ENCODE assay signal across 10 mouse cellular contexts in the genomic region with DNA sequence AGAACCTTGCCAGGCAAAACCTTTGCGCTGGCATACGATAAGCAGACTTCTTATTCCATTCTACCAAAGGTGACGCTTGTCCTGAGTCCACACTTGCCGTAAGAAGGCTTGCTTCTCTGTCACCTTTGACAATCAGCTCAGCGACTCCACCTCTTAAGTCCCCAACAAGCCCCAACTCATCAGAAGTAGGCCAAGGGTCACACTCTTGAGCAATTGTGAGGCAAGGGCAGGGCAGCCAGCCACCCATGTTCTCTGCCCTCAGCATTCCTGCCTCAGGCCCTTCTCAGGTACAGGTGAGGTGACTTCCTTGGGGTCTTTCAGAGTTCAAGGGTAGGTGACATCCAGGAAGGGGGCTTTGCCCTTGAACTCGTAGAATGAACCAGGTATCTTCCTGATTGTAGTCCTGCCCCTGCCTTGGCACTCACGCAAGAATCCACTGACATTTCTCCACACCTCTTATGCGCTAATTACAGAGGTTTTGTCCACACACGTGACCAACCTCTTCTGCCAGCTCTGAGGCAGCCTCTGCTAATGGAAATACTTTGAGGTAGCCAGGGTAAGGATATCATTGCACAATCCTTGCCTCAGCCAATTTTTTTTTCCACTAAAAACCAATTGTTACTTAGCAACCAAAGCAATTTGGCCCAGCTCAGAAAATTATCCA. TPM values are rescaled to one million over a fixed set of nuclear protein-coding genes. Genes with fewer than 3 reads are reported as not detected.
DNase-seq lines count a peak whose midpoint lies in the region; ATAC-seq lines count a peak whose summit lies in the region.
"Had no signal": no experiment of that assay in that cellular context is flagged by ENCODE, and none has a peak within 500 bp of the region (broad histone marks: within the 10 kb centered on the region; RNA-seq: fewer than 3 reads in every experiment).

No protein-coding gene starts in this region.

- peak; percentile 71 for DNase-seq in adrenal gland, postnatal 10 days
- no peak for DNase-seq in adrenal gland, postnatal 25 days
- DNase-seq in kidney, adult 9 months: peak; percentile 62
- no peak for DNase-seq in kidney, postnatal 10 days
- DNase-seq in fat pad, adult 2 months (ENCODE audit: extremely low read depth, low read depth, low spot score): peak; percentile 98
- DNase-seq in cerebellum, postnatal 10 days: no peak
- DNase-seq in embryo, embryonic 10.5 days (ENCODE audit: low spot score): no peak
- DNase-seq: gastrocnemius, postnatal 14 days had no signal

- peak; percentile 47 for ATAC-seq in megakaryocyte, adult 5-6 weeks (ENCODE audit: poor library complexity, severe bottlenecking)
- ATAC-seq: activated CD4-positive, CD25-positive, alpha-beta regulatory T cell, adult 4 months had no signal

RNA-seq across cellular contexts. Expression of a gene that starts 20.9 kb away (rescaled TPM):
- 10 to 100 TPM; 19.4 to 23.0 TPM for total RNA-seq in adrenal gland, postnatal 10 days (2021)
- 19.1 and 20.3 TPM in 2 replicates for total RNA-seq in adrenal gland, postnatal 25 days (2021)
- total RNA-seq in megakaryocyte, adult 5-6 weeks (2015): 14.2 and 16.3 TPM in 2 replicates
- total RNA-seq in megakaryocyte, adult 5-6 weeks (2017): 14.6 and 15.2 TPM in 2 replicates

RNA-seq across cellular contexts. Expression of a gene that starts 21.2 kb away (rescaled TPM):
- total RNA-seq in adrenal gland, postnatal 10 days (2021): 1 to 10 TPM; 2.8 to 2.9 TPM
- 2.0 and 4.3 TPM in 2 replicates for total RNA-seq in adrenal gland, postnatal 25 days (2021)
- not detected in 2 replicates for total RNA-seq in megakaryocyte, adult 5-6 weeks (2015)
- total RNA-seq in megakaryocyte, adult 5-6 weeks (2017): not detected in 2 replicates

Comparison
In these comparisons a context has a peak if more than half of its experiments do, and no peak if none do; other contexts are left out.
1. DNase-seq: peak in adrenal gland, postnatal 10 days (single experiment), kidney, adult 9 months (single experiment) and fat pad, adult 2 months (single experiment); none in adrenal gland, postnatal 25 days (single experiment), kidney, postnatal 10 days (single experiment), cerebellum, postnatal 10 days (0 of 2) and embryo, embryonic 10.5 days (single experiment).